Mouse (Mus musculus) intestine, embryonic 15.5 days (tissue): ENCODE results near the gene Sh3pxd2a. TPM values are rescaled to one million over a fixed set of nuclear protein-coding genes. Genes with fewer than 3 reads are reported as not detected.
A peak's percentile ranks its signal among the peaks of the same experiment; 100 is the strongest.

Source experiments
- ATAC-seq: fragments of 200-750 bp; cut with Nextera tagmentation; 2 replicates; pipeline ENCODE4 v1.8.0; 2017; ENCODE audit warnings: moderate TSS enrichment, moderate library complexity
- H3K27ac ChIP-seq: fragments of 300-500 bp; sonication (generic); 2 replicates; pipeline ENCODE4 v1.5.1; 2015; ENCODE audit warnings: mild to moderate bottlenecking, inconsistent platforms
- H3K27me3 ChIP-seq: fragments of 300-500 bp; sonication (generic); replicated peaks from 2 replicates; pipeline ENCODE4 v1.6.1; 2015; ENCODE audit warnings: inconsistent platforms
- H3K36me3 ChIP-seq: fragments of 300-500 bp; sonication (generic); 2 replicates; pipeline ENCODE4 v1.6.1; 2015; ENCODE audit warnings: inconsistent platforms
- H3K4me1 ChIP-seq: fragments of 300-500 bp; sonication (generic); replicated peaks from 2 replicates; pipeline ENCODE4 v1.6.1; 2015; ENCODE audit warnings: inconsistent platforms
- H3K4me2 ChIP-seq: fragments of 300-500 bp; sonication (generic); replicated peaks from 2 replicates; pipeline ENCODE4 v1.6.1; 2015; ENCODE audit warnings: mild to moderate bottlenecking, inconsistent platforms
- H3K4me3 ChIP-seq: fragments of 300-500 bp; sonication (generic); replicated peaks from 2 replicates; pipeline ENCODE4 v1.5.1; 2015; ENCODE audit warnings: inconsistent platforms
- H3K9ac ChIP-seq: fragments of 300-500 bp; sonication (generic); 2 replicates; pipeline ENCODE4 v1.6.1; 2015; ENCODE audit warnings: inconsistent platforms
- H3K9me3 ChIP-seq: fragments of 300-500 bp; sonication (generic); 2 replicates; pipeline ENCODE4 v1.6.1; 2016; ENCODE audit warnings: inconsistent platforms
- WGBS: fragments of 180-500 bp; shearing (Covaris S2); methylation state at CpG from one replicate; pipeline ENCODE4 v1.1.7; 2015; 5-methylcytosine and 5-hydroxymethylcytosine counted together
- polyA plus RNA-seq: library from polyadenylated mRNA; unstranded; fragments of >200 nt; fragmentation: Nextera tagmentation; extraction: Ambion mirVana; gene quantifications from 2 replicates; pipeline ENCODE4 v1.2.1, GENCODE M21; 2015

Sh3pxd2a gene
- polyA plus RNA-seq, 1 experiment from 2014 or later = 5.0 TPM

DNA sequence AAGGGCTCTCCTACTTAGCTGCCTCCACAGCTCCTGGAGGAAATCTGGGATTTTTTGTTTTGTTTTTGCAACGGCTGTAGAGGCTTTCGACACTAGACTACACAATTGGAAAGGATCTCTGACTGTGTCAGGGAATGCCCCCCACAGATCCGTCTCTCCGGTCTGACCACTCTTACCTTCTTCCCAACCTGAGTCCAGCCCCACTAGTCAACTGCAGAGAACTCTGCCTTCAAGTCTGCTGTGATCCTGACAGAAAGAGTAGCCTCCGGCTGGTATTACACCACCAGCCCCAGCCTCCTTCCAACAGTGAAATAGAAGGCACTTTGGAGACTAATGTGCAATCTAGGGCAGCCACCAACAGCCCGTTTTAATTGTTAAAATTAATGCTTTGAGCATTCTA, 1.5 kb downstream of the Sh3pxd2a start:
- H3K4me1 ChIP-seq = peaks cover 47% of the 10 kb centered on the region
- H3K4me3 ChIP-seq = peak overlapping the region; percentile 87
- H3K9me3 ChIP-seq = no peaks in the 10 kb centered on the region
- 26% methylated on average over 6 of the region's 6 CpGs for WGBS
- peak overlapping the region; percentile 88 for H3K4me2 ChIP-seq
- no peak overlapping the region for H3K9ac ChIP-seq
- H3K27me3 ChIP-seq = no peaks in the 10 kb centered on the region
- no peak overlapping the region for H3K27ac ChIP-seq
- ATAC-seq = no peak
- H3K36me3 ChIP-seq = no peaks in the 10 kb centered on the region

DNA sequence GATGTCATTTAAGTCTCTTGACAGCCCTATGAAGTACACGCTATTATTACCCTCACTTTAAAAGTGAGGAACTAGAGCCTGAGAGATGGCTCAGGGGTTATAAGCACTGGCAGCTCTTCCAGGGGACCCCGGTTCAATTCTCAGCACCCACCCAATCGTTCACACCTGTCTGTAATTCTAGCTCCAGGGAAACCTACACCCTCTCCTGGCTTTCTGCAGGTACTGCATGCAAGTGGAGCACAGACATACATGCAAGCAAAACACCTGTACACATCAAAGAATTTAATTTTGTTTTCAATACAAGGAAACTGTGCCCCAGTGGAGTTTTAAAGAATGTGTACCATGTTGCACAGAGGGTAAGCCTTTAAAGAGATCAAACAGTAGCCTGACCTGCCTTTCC, 2.4 kb downstream of the Sh3pxd2a start:
- 85% methylated on average over 3 of the region's 3 CpGs for WGBS
- Histone ChIP-seq H3K27me3 (no peaks in the 10 kb centered on the region), H3K36me3 (no peaks in the 10 kb centered on the region), H3K27ac (0 out of 2 replicates have a peak overlapping the region, but pooled peaks have one; percentile 11), H3K4me1 (peaks cover 54% of the 10 kb centered on the region), H3K9me3 (no peaks in the 10 kb centered on the region), H3K9ac (no peak overlapping the region), H3K4me2 (peak overlapping the region; percentile 88), H3K4me3 (no peak overlapping the region)
- no peak for ATAC-seq

DNA sequence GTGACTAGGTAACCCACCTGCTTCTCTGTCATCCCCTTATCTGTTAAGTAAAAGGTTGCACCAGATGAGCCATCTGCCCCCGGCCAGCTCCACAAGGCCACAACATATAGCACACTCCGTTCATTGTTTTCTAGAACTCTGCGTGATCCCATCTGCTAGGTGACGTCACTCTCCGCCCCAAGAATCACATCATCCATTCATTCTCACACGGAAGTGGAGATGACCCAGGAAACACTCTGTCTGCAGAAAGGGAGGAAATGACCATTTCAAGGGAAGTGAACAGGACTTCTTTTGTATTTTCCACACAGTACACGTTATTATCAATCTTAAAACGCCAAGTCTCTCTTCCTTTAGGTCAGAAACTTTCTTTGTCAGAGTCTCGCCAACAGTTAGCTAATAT, 2.8 kb downstream of the Sh3pxd2a start:
- peaks cover 58% of the 10 kb centered on the region for H3K4me1 ChIP-seq
- no peaks in the 10 kb centered on the region for H3K36me3 ChIP-seq
- H3K4me3 ChIP-seq = no peak overlapping the region
- H3K4me2 ChIP-seq = no peak overlapping the region
- WGBS = 68% methylated on average over 9 of the region's 9 CpGs
- H3K27ac ChIP-seq = 0 out of 2 replicates have a peak overlapping the region, but pooled peaks have one; percentile 29
- H3K27me3 ChIP-seq = no peaks in the 10 kb centered on the region
- no peak overlapping the region for H3K9ac ChIP-seq
- no peak for ATAC-seq
- no peaks in the 10 kb centered on the region for H3K9me3 ChIP-seq

DNA sequence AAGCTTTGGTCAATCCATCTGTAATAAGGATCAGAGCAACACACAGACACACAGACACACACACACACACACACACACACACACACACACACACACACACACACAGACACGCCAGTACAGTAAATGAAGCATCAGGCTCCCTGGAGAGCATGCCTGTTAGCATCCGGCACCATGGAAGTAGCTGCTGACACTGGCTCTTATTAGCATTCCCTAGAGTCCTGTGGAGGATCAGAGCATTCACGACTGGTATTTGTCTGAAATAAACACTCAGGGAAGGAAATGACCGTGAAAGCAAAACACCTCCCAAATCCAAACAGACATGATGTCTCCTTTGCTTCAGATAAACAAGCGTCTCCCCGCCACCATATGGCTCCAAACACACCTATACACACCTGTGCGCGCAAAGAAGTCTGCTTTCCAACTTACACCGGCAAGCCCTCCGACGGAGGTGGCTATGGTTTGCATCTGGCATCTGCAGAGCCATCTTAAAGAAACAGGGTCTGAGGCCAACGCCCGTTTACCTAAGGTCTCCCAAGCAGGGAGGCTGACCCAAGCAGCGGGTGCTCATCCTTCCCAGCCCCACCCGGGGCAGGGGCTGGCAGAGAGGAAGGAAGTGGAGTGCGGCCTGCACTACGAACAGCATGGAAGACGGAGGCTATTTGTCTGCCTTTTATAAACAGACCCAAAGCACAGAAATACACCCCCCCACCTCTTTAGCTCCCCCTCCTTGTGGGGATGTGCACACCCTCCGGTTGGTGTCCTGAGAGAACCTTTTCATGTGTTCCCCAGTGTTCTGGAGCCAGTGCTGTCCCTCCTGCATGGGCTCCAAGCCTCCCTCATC, 3.9 kb downstream of the Sh3pxd2a start:
- Histone ChIP-seq H3K36me3 (no peaks in the 10 kb centered on the region), H3K4me2 (peak overlapping the region; percentile 28), H3K9ac (no peak overlapping the region), H3K27ac (peak overlapping the region; percentile 29), H3K4me3 (no peak overlapping the region), H3K9me3 (no peaks in the 10 kb centered on the region), H3K4me1 (peaks cover 60% of the 10 kb centered on the region), H3K27me3 (no peaks in the 10 kb centered on the region)
- 28% methylated on average over 19 of the region's 19 CpGs for WGBS
- ATAC-seq = no peak

DNA sequence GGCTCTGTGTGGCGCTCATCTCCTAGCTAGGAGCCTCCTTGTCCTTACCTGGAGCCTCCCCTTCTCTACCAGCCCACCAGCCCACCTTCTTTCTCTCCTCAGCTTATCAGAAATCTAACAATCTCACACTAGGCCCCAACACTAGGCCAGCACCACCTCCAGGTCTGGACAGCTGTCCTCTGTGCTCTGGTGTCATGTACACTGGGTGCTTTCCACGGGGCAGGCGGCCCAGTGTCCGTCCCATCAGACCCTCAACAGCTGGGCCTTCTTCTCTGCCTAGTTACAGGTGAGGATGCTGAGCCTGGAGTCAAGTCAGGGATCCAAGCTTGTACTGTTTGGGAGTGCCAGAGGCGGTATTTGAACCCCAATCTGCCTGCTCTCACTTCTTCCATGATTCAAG, 5.0 kb downstream of the Sh3pxd2a start:
- 83% methylated on average over 5 of the region's 5 CpGs for WGBS
- H3K4me3 ChIP-seq = no peak overlapping the region
- ATAC-seq = no peak
- no peaks in the 10 kb centered on the region for H3K36me3 ChIP-seq
- H3K27me3 ChIP-seq = no peaks in the 10 kb centered on the region
- H3K4me2 ChIP-seq = no peak overlapping the region
- no peaks in the 10 kb centered on the region for H3K9me3 ChIP-seq
- H3K4me1 ChIP-seq = peaks cover 67% of the 10 kb centered on the region
- H3K27ac ChIP-seq = 0 out of 2 replicates have a peak overlapping the region, but pooled peaks have one; percentile 5
- no peak overlapping the region for H3K9ac ChIP-seq

DNA sequence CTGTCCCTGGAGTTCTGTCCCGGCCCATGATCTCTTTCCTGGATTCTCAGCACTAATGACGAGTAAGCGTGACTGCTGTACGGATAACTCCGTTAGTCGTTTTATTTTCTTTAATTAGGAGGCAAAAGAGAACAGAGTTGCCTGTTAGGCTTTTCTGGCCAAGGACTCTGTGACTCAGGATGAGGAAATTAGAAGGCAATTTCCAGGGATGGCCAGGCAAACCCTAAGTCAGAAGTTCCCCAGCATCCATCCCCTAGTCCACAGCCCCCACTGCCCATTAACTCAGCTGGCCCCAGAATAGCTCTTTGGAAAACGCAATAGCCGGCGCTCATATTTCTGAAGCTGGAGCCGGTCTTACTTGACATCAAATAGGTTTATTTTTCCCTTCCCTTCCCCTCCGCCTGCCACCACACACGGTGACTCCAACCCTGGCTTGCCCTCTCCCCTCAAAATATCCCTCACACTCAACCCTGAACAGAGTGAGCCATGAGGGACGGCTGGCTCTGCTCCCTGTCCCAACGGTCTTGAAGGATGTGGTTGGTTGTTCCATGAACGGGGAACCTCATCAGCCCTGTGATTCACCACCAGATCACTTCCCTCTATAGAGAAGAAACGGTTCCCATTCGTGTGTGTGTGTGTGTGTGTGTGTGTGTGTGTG, 5.6 kb downstream of the Sh3pxd2a start:
- Histone ChIP-seq H3K36me3 (no peaks in the 10 kb centered on the region), H3K4me3 (no peak overlapping the region), H3K4me1 (peaks cover 73% of the 10 kb centered on the region), H3K27ac (peak overlapping the region; percentile 5; the same call in 1 of the 2 replicates), H3K9ac (no peak overlapping the region), H3K9me3 (no peaks in the 10 kb centered on the region), H3K27me3 (no peaks in the 10 kb centered on the region), H3K4me2 (no peak overlapping the region; the same call in 1 of the 2 replicates)
- ATAC-seq = no peak
- WGBS = 59% methylated on average over 17 of the region's 17 CpGs

DNA sequence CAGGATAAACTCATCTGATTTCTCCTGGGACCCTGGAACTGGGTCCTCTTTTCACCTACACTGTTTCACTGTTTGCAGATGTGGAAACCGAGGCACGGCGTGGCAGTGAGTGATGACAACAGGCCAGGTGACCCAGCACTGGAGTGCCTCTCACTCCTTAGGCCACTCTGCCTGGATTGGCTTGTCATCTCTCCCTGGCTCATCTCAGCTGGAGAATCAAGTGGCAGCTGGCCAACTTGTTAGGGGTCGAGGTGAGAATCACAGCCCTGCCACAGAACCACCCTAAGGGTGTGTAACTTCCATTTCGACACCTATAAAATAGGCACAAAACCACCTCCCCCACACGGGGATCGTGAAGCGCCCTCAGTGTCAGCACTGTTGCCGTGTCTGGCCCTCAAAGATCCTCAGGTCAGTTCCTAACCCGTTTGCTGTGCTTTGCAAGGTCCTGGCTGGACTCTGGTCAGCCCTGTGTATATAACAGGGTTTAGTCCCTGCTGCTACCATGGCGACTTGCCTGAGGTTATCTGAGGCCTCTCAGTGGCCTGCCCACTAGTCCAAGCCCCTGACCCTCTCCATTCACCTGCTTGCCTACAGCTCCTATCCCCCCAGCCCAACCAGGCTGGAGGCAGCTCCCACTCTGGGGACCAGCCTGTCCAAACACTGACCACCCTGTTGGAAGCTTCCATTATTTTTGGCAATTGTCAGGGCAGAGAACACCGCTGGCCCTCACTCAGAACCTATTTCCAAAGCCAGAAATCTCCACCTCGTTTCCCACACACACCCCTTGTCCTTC, 6.3 kb downstream of the Sh3pxd2a start:
- Histone ChIP-seq H3K4me1 (peaks cover 69% of the 10 kb centered on the region), H3K4me3 (no peak overlapping the region), H3K4me2 (no peak overlapping the region), H3K9me3 (no peaks in the 10 kb centered on the region), H3K27ac (no peak overlapping the region), H3K36me3 (no peaks in the 10 kb centered on the region), H3K27me3 (no peaks in the 10 kb centered on the region), H3K9ac (no peak overlapping the region)
- ATAC-seq = no peak
- WGBS = 56% methylated on average over 13 of the region's 13 CpGs

DNA sequence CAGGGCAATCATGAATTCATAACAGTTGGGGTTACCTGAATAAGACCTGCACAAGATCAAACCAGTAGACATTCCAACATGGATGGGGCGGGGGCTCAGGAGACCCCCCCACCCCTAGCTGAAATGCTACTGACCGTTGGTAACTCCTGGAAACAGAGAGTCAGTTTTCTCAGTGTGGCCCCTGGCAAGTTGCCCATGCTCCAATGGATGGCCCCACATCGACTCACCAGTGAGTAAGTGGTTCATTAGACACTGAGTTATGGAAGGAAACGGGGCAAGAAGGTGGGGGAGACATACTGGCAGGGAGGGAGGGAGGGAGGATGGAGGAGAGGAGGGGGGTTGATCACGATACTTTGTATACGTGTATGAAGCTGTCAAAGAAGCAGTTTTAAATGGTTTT, 8.2 kb downstream of the Sh3pxd2a start:
- Histone ChIP-seq H3K9ac (no peak overlapping the region), H3K9me3 (no peaks in the 10 kb centered on the region), H3K4me2 (peak overlapping the region; percentile 34), H3K27me3 (no peaks in the 10 kb centered on the region), H3K27ac (peak overlapping the region; percentile 70; the same call in 1 of the 2 replicates), H3K4me1 (peaks cover 65% of the 10 kb centered on the region), H3K4me3 (no peak overlapping the region), H3K36me3 (no peaks in the 10 kb centered on the region)
- WGBS = 49% methylated on average over 6 of the region's 6 CpGs
- no peak for ATAC-seq

DNA sequence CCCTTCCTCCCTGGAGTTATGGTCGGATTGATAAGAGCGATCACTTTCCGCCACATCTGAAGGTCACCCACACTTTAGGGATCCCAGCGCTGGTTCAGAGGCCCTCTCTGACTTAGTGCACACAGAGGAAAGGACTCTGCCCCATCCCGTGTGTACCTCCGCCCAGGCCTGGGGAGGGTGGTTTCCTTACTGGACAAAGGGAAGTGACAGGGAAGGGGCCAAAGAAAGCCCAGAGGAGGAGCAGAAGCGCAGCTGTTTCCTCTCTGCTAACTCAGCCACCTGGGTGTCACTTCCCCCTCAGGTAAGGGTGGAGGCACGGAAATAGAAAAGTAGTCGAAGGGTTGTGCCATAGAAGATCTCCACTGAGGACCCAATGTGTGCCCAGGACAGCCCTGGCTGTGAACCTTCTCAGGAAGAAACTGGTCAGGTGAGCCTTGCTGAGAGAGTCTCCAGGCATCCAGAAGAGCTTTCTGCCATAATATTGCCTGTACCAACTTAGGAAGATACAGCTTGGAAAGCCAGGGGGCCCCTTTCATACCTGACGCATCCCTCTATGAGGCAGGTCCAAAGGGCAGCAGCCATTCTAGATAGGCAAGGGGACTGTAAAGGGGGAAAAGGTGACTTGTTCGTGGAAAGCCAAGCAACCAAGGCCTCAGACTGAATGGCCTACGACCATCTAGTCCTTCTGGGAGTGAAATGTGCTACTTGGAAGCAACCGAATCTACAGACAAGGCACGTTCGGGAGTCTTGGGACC, 9.0 kb downstream of the Sh3pxd2a start:
- H3K27ac ChIP-seq = peak overlapping the region; percentile 70
- ATAC-seq = peak; percentile 78
- no peaks in the 10 kb centered on the region for H3K36me3 ChIP-seq
- no peak overlapping the region for H3K4me3 ChIP-seq
- peaks cover 65% of the 10 kb centered on the region for H3K4me1 ChIP-seq
- no peaks in the 10 kb centered on the region for H3K27me3 ChIP-seq
- 58% methylated on average over 15 of the region's 15 CpGs for WGBS
- H3K9ac ChIP-seq = no peak overlapping the region
- H3K4me2 ChIP-seq = peak overlapping the region; percentile 34
- H3K9me3 ChIP-seq = no peaks in the 10 kb centered on the region

DNA sequence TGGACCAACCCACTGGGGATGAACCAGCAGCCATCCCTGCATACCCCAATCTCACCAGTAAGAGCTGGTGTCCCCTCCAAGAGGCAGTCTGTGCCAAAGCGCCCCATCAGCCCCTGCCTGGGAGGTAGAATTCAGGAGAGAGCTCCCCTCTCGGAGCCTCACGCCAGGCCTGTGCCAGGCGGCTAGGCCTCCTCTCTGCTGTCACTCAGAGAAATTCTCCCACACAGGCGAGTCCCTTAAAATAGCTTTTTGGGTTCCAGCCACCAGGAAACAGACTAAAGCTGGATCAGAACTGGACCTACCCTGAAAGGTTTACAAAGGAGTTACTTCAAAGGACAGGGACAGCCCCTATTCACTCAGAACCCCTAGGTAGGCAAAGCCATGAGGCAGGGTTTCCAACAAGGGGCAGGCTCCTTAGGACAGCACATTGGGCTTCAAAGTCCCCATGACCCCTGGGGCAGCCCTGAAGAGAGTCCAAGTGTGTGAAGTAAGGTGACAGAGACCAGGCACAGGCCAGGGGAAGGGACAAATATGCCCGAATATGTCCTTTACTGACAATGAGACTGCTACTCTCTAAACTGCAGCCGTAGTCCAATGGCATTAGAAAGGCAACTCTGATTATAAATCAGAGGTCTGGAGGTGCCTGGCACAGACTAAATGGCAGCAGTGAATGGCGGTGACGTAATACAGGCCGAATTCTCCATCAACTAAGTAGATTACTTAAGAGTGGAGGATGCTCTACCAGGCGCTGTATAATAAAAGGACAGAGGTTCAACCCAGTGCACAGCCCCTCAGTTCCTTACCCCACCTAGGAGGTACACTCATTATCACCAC, 9.8 kb downstream of the Sh3pxd2a start:
- Histone ChIP-seq H3K4me3 (no peak overlapping the region), H3K27me3 (no peaks in the 10 kb centered on the region), H3K4me2 (peak overlapping the region; percentile 34), H3K9me3 (no peaks in the 10 kb centered on the region), H3K27ac (peak overlapping the region; percentile 70), H3K4me1 (peaks cover 63% of the 10 kb centered on the region), H3K9ac (no peak overlapping the region), H3K36me3 (no peaks in the 10 kb centered on the region)
- ATAC-seq = peak; percentile 23
- WGBS = 60% methylated on average over 11 of the region's 11 CpGs

DNA sequence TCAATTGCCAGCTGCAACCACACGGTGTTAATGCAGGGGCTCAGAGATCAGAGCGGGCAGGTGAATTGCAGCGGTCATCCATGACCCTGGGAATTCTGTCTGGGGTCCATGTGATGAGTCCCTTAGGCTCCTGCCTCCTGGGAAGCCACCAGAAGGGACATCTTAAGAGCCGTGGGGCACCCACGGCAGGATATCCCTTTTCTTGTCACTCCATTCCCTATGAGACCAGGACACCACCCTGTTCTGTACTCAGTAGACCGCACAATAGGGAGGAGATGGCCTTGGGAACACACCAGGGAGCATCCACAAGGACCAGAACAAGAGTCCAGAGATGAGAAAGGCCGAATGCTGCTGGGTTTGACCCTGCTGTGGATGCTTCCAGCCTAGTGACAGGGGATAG, 10.8 kb downstream of the Sh3pxd2a start:
- H3K36me3 ChIP-seq = no peaks in the 10 kb centered on the region
- no peak for ATAC-seq
- no peak overlapping the region for H3K9ac ChIP-seq
- no peaks in the 10 kb centered on the region for H3K9me3 ChIP-seq
- H3K4me2 ChIP-seq = no peak overlapping the region
- H3K27me3 ChIP-seq = no peaks in the 10 kb centered on the region
- no peak overlapping the region for H3K27ac ChIP-seq
- H3K4me3 ChIP-seq = no peak overlapping the region
- WGBS = 83% methylated on average over 7 of the region's 7 CpGs
- peaks cover 61% of the 10 kb centered on the region for H3K4me1 ChIP-seq
